Mouse (Mus musculus) ES-E14 (cell line): ENCODE data around the gene Tnfrsf21.

Experiments
- CHD2 ChIP-seq: IDR thresholded peaks from 2 replicates; pipeline ENCODE4 v1.6.1; 2014; ENCODE audit warnings: mild to moderate bottlenecking, low read depth, low read length, inconsistent platforms
- HCFC1 ChIP-seq: IDR thresholded peaks from 2 replicates; pipeline ENCODE4 v1.6.1; 2012; ENCODE audit warnings: low read length, inconsistent platforms, borderline replicate concordance; ENCODE audit not compliant: insufficient read depth
- MAFK ChIP-seq: IDR thresholded peaks from 2 replicates; pipeline ENCODE4 v1.6.1; 2014; ENCODE audit warnings: mild to moderate bottlenecking, low read depth, low read length, inconsistent platforms; ENCODE audit not compliant: insufficient read depth
- ZC3H11A ChIP-seq: IDR thresholded peaks from 2 replicates; pipeline ENCODE4 v1.6.1; 2012; ENCODE audit warnings: low read depth, mild to moderate bottlenecking, inconsistent platforms, low read length, borderline replicate concordance

DNA sequence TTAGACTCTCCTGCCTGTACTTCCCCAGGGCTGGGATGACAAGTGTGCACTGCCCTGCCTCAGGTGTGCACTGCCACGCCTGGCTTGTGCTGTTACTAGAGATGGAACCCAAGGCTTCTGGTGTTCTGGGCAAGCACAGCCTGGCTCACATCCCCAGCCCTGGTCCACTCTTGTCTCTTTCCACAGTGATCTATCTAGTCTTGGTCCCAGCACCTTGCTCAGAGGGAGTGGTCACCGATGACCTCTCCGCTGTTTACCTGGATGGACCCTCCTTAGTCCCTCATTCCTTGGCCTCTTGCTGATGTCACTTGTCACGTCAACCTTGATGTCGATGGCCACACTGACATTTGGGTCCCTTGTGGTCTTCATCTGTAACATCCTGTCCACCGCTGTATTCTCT is 98.6 kb downstream of the Tnfrsf21 start:
- TF ChIP-seq CHD2 (no peak), HCFC1 (no peak), ZC3H11A (no peak), MAFK (no peak)
